Mouse (Mus musculus): ENCODE measurements at regions not wholly inside any gene's neighbourhood (a gene's known extent, or its start where the extent isn't known, plus 50 kb on each side); places are given as distances from the start of the nearest gene placed in this dataset.

GRCm38 (mm10) chr1:105206216-105206615, 150.3 kb downstream of the Rnf152 start:
- Histone ChIP-seq H3K36me3 (ENCODE audit: control insufficient read depth, insufficient read depth, low read length) (no peaks in the 10 kb centered on the region), H3K27ac (ENCODE audit: insufficient read depth, low read length) (no peak overlapping the region), H3K4me3 (ENCODE audit: extremely low read depth, insufficient read depth, insufficient read length) (no peak overlapping the region), H3K4me1 (ENCODE audit: control insufficient read depth, insufficient read depth, insufficient read length) (no peaks in the 10 kb centered on the region), H3K27me3 (ENCODE audit: control insufficient read depth, insufficient read depth, low read length) (no peaks in the 10 kb centered on the region)
- no peak for TF ChIP-seq CTCF (IDR thresholded peaks at IDR 0.05; ENCODE audit: extremely low read depth, insufficient read depth, insufficient read length, insufficient replicate concordance)
- TF ChIP-seq POLR2A (IDR thresholded peaks at IDR 0.05; ENCODE audit: low read depth, low read length): no peak
- DNase-seq (ENCODE audit: low read depth in 1 of 2, low spot score in 2 of 2): no peak

GRCm38 (mm10) chr1:105199305-105199704, 157.2 kb downstream of the Rnf152 start:
- H3K27me3 ChIP-seq (ENCODE audit: control insufficient read depth, insufficient read depth, low read length): no peaks in the 10 kb centered on the region
- no peak overlapping the region for H3K4me3 ChIP-seq (ENCODE audit: extremely low read depth, insufficient read depth, insufficient read length)
- 15% methylated on average over 3 of the region's 3 CpGs for WGBS
- H3K4me1 ChIP-seq (ENCODE audit: control insufficient read depth, insufficient read depth, insufficient read length): no peaks in the 10 kb centered on the region
- no peak for DNase-seq (ENCODE audit: low read depth in 1 of 2, low spot score in 2 of 2)
- TF ChIP-seq CTCF (IDR thresholded peaks at IDR 0.05; ENCODE audit: extremely low read depth, insufficient read depth, insufficient read length, insufficient replicate concordance): no peak
- no peak for TF ChIP-seq POLR2A (IDR thresholded peaks at IDR 0.05; ENCODE audit: low read depth, low read length)
- no peaks in the 10 kb centered on the region for H3K36me3 ChIP-seq (ENCODE audit: control insufficient read depth, insufficient read depth, low read length)
- H3K27ac ChIP-seq (ENCODE audit: insufficient read depth, low read length): no peak overlapping the region

GRCm38 (mm10) chr1:105191126-105191525, 165.4 kb downstream of the Rnf152 start:
- no peak overlapping the region for H3K4me3 ChIP-seq (ENCODE audit: extremely low read depth, insufficient read depth, insufficient read length)
- H3K4me1 ChIP-seq (ENCODE audit: control insufficient read depth, insufficient read depth, insufficient read length): 0 out of 2 replicates have a peak, but pooled peaks cover 4% of the 10 kb centered on the region
- no peaks in the 10 kb centered on the region for H3K36me3 ChIP-seq (ENCODE audit: control insufficient read depth, insufficient read depth, low read length)
- no peak for DNase-seq (ENCODE audit: low read depth in 1 of 2, low spot score in 2 of 2)
- H3K27ac ChIP-seq (ENCODE audit: insufficient read depth, low read length): no peak overlapping the region
- WGBS: 68% methylated on average over 3 of the region's 3 CpGs
- H3K27me3 ChIP-seq (ENCODE audit: control insufficient read depth, insufficient read depth, low read length): no peaks in the 10 kb centered on the region
- TF ChIP-seq POLR2A (IDR thresholded peaks at IDR 0.05; ENCODE audit: low read depth, low read length) (no peak), CTCF (IDR thresholded peaks at IDR 0.05; ENCODE audit: extremely low read depth, insufficient read depth, insufficient read length, insufficient replicate concordance) (no peak)

GRCm38 (mm10) chr1:105188920-105189266, 167.6 kb downstream of the Rnf152 start:
- TF ChIP-seq CTCF (IDR thresholded peaks at IDR 0.05; ENCODE audit: extremely low read depth, insufficient read depth, insufficient read length, insufficient replicate concordance): no peak
- Histone ChIP-seq H3K4me3 (ENCODE audit: extremely low read depth, insufficient read depth, insufficient read length) (no peak overlapping the region), H3K27ac (ENCODE audit: insufficient read depth, low read length) (no peak overlapping the region), H3K4me1 (ENCODE audit: control insufficient read depth, insufficient read depth, insufficient read length) (0 out of 2 replicates have a peak, but pooled peaks cover 4% of the 10 kb centered on the region), H3K27me3 (ENCODE audit: control insufficient read depth, insufficient read depth, low read length) (no peaks in the 10 kb centered on the region), H3K36me3 (ENCODE audit: control insufficient read depth, insufficient read depth, low read length) (no peaks in the 10 kb centered on the region)
- no peak for DNase-seq (ENCODE audit: low read depth in 1 of 2, low spot score in 2 of 2)

- no peak overlapping the region for H3K4me3 ChIP-seq (ENCODE audit: extremely low read depth, insufficient read depth, insufficient read length)
- no peak for DNase-seq (ENCODE audit: low read depth in 1 of 2, low spot score in 2 of 2)
- H3K27ac ChIP-seq (ENCODE audit: insufficient read depth, low read length): no peak overlapping the region
- H3K4me1 ChIP-seq (ENCODE audit: control insufficient read depth, insufficient read depth, insufficient read length): 0 out of 2 replicates have a peak, but pooled peaks cover 4% of the 10 kb centered on the region
- no peaks in the 10 kb centered on the region for H3K36me3 ChIP-seq (ENCODE audit: control insufficient read depth, insufficient read depth, low read length)
- H3K27me3 ChIP-seq (ENCODE audit: control insufficient read depth, insufficient read depth, low read length): no peaks in the 10 kb centered on the region
- 66% methylated on average over 3 of the region's 3 CpGs for WGBS
- TF ChIP-seq POLR2A (IDR thresholded peaks at IDR 0.05; ENCODE audit: low read depth, low read length) (no peak), CTCF (IDR thresholded peaks at IDR 0.05; ENCODE audit: extremely low read depth, insufficient read depth, insufficient read length, insufficient replicate concordance) (no peak)
These were observed 168.1 kb downstream of the Rnf152 start for GRCm38 (mm10) chr1:105188210-105188919.

- TF ChIP-seq POLR2A (IDR thresholded peaks at IDR 0.05; ENCODE audit: low read depth, low read length): no peak
- TF ChIP-seq CTCF (IDR thresholded peaks at IDR 0.05; ENCODE audit: extremely low read depth, insufficient read depth, insufficient read length, insufficient replicate concordance): no peak
- no peak overlapping the region for H3K4me3 ChIP-seq (ENCODE audit: extremely low read depth, insufficient read depth, insufficient read length)
- 83% methylated on average over 3 of the region's 3 CpGs for whole genome bisulfite sequencing
These were observed 172.0 kb downstream of the Rnf152 start for GRCm38 (mm10) chr1:105184470-105184869.

GRCm38 (mm10) chr1:105179371-105179823, 177.1 kb downstream of the Rnf152 start:
- H3K27ac ChIP-seq (ENCODE audit: insufficient read depth, low read length): no peak overlapping the region
- DNase-seq (ENCODE audit: low read depth in 1 of 2, low spot score in 2 of 2): no peak
- no peak overlapping the region for H3K4me3 ChIP-seq (ENCODE audit: extremely low read depth, insufficient read depth, insufficient read length)
- H3K4me1 ChIP-seq (ENCODE audit: control insufficient read depth, insufficient read depth, insufficient read length): no peaks in the 10 kb centered on the region
- no peaks in the 10 kb centered on the region for H3K27me3 ChIP-seq (ENCODE audit: control insufficient read depth, insufficient read depth, low read length)
- no peaks in the 10 kb centered on the region for H3K36me3 ChIP-seq (ENCODE audit: control insufficient read depth, insufficient read depth, low read length)
- TF ChIP-seq CTCF (IDR thresholded peaks at IDR 0.05; ENCODE audit: extremely low read depth, insufficient read depth, insufficient read length, insufficient replicate concordance) (no peak), POLR2A (IDR thresholded peaks at IDR 0.05; ENCODE audit: low read depth, low read length) (no peak)
- 62% methylated on average over 3 of the region's 3 CpGs for WGBS

More at GRCm38 (mm10) chr1:105184470-105184869, 172.0 kb downstream of the Rnf152 start:
- Histone ChIP-seq H3K4me1 (ENCODE audit: control insufficient read depth, insufficient read depth, insufficient read length) (0 out of 2 replicates have a peak, but pooled peaks cover 4% of the 10 kb centered on the region), H3K27me3 (ENCODE audit: control insufficient read depth, insufficient read depth, low read length) (no peaks in the 10 kb centered on the region), H3K27ac (ENCODE audit: insufficient read depth, low read length) (no peak overlapping the region), H3K36me3 (ENCODE audit: control insufficient read depth, insufficient read depth, low read length) (no peaks in the 10 kb centered on the region)
- no peak for DNase-seq (ENCODE audit: low read depth in 1 of 2, low spot score in 2 of 2)

All from spleen, adult 2 months (tissue).